Mouse (Mus musculus): ENCODE measurements around the gene Ccdc9b. TPM values are rescaled to one million over a fixed set of nuclear protein-coding genes. Genes with fewer than 3 reads are reported as not detected.

Gene Ccdc9b
- polyA plus RNA-seq, 1 experiment from 2014 or later = 0.95 TPM

GRCm38 (mm10) chr2:118789501-118789900 lies 27.0 kb upstream of the Ccdc9b start:
- H3K36me3 ChIP-seq (ENCODE audit: insufficient read depth, low read length) = no peaks in the 10 kb centered on the region
- no peak overlapping the region for H3K27ac ChIP-seq
- no peaks in the 10 kb centered on the region for H3K4me1 ChIP-seq (replicated peaks; ENCODE audit: insufficient read depth, low read length)
- DNase-seq (ENCODE audit: low spot score) (no peak), ATAC-seq (replicated peaks; ENCODE audit: low FRiP score, low read depth) (no peak)
- WGBS = 90% methylated on average over 11 of the region's 11 CpGs
- H3K4me2 ChIP-seq (ENCODE audit: low read length) = no peak overlapping the region
- no peak overlapping the region for H3K4me3 ChIP-seq (replicated peaks; ENCODE audit: low read depth, low read length)
- no peaks in the 10 kb centered on the region for H3K9me3 ChIP-seq (replicated peaks; ENCODE audit: low read length)
- H3K27me3 ChIP-seq (ENCODE audit: insufficient read depth, low read length) = no peaks in the 10 kb centered on the region
- no peak for TF ChIP-seq CTCF (IDR thresholded peaks at IDR 0.05; ENCODE audit: low read depth)
- H3K9ac ChIP-seq (ENCODE audit: low read depth, low read length) = no peak overlapping the region

GRCm38 (mm10) chr2:118786525-118786924 lies 24.1 kb upstream of the Ccdc9b start:
- H3K4me3 ChIP-seq (replicated peaks; ENCODE audit: low read depth, low read length) = no peak overlapping the region
- DNase-seq (ENCODE audit: low spot score) = no peak
- H3K9me3 ChIP-seq (replicated peaks; ENCODE audit: low read length) = no peaks in the 10 kb centered on the region
- H3K36me3 ChIP-seq (ENCODE audit: insufficient read depth, low read length) = no peaks in the 10 kb centered on the region
- no peak for TF ChIP-seq CTCF (IDR thresholded peaks at IDR 0.05; ENCODE audit: low read depth)
- ATAC-seq (replicated peaks; ENCODE audit: low FRiP score, low read depth) = no peak
- H3K27me3 ChIP-seq (ENCODE audit: insufficient read depth, low read length) = no peaks in the 10 kb centered on the region
- H3K27ac ChIP-seq = no peak overlapping the region
- 82% methylated on average over 5 of the region's 5 CpGs for WGBS
- no peak overlapping the region for H3K4me2 ChIP-seq (ENCODE audit: low read length)
- no peak overlapping the region for H3K9ac ChIP-seq (ENCODE audit: low read depth, low read length)
- H3K4me1 ChIP-seq (replicated peaks; ENCODE audit: insufficient read depth, low read length) = no peaks in the 10 kb centered on the region

- no peak overlapping the region for H3K4me3 ChIP-seq (replicated peaks; ENCODE audit: low read depth, low read length)
- no peak for TF ChIP-seq CTCF (IDR thresholded peaks at IDR 0.05; ENCODE audit: low read depth)
- no peak overlapping the region for H3K9ac ChIP-seq (ENCODE audit: low read depth, low read length)
- no peaks in the 10 kb centered on the region for H3K9me3 ChIP-seq (replicated peaks; ENCODE audit: low read length)
- no peak overlapping the region for H3K27ac ChIP-seq
- 0 out of 2 replicates have a peak, but pooled peaks cover 3% of the 10 kb centered on the region for H3K4me1 ChIP-seq (replicated peaks; ENCODE audit: insufficient read depth, low read length)
- no peak for ATAC-seq (replicated peaks; ENCODE audit: low FRiP score, low read depth)
- no peaks in the 10 kb centered on the region for H3K36me3 ChIP-seq (ENCODE audit: insufficient read depth, low read length)
- no peaks in the 10 kb centered on the region for H3K27me3 ChIP-seq (ENCODE audit: insufficient read depth, low read length)
- 90% methylated on average over 7 of the region's 7 CpGs for WGBS
- no peak for DNase-seq (ENCODE audit: low spot score)
- H3K4me2 ChIP-seq (ENCODE audit: low read length) = no peak overlapping the region
Measured at GRCm38 (mm10) chr2:118783663-118784062, 21.2 kb upstream of the Ccdc9b start.

- no peak for DNase-seq (ENCODE audit: low spot score)
- H3K9me3 ChIP-seq (replicated peaks; ENCODE audit: low read length) = no peaks in the 10 kb centered on the region
- H3K27ac ChIP-seq = no peak overlapping the region
- no peak for ATAC-seq (replicated peaks; ENCODE audit: low FRiP score, low read depth)
- no peaks in the 10 kb centered on the region for H3K36me3 ChIP-seq (ENCODE audit: insufficient read depth, low read length)
- no peak overlapping the region for H3K4me2 ChIP-seq (ENCODE audit: low read length)
- no peak overlapping the region for H3K4me3 ChIP-seq (replicated peaks; ENCODE audit: low read depth, low read length)
- 56% methylated on average over 5 of the region's 5 CpGs for WGBS
- no peaks in the 10 kb centered on the region for H3K27me3 ChIP-seq (ENCODE audit: insufficient read depth, low read length)
- no peak overlapping the region for H3K9ac ChIP-seq (ENCODE audit: low read depth, low read length)
- 0 out of 2 replicates have a peak, but pooled peaks cover 3% of the 10 kb centered on the region for H3K4me1 ChIP-seq (replicated peaks; ENCODE audit: insufficient read depth, low read length)
- TF ChIP-seq CTCF (IDR thresholded peaks at IDR 0.05; ENCODE audit: low read depth) = no peak
Measured at GRCm38 (mm10) chr2:118783093-118783492, 20.6 kb upstream of the Ccdc9b start.

GRCm38 (mm10) chr2:118782303-118782702 lies 19.8 kb upstream of the Ccdc9b start:
- Histone ChIP-seq H3K4me3 (replicated peaks; ENCODE audit: low read depth, low read length) (no peak overlapping the region), H3K4me2 (ENCODE audit: low read length) (no peak overlapping the region), H3K9me3 (replicated peaks; ENCODE audit: low read length) (no peaks in the 10 kb centered on the region), H3K27ac (no peak overlapping the region), H3K4me1 (replicated peaks; ENCODE audit: insufficient read depth, low read length) (0 out of 2 replicates have a peak, but pooled peaks cover 3% of the 10 kb centered on the region), H3K36me3 (ENCODE audit: insufficient read depth, low read length) (no peaks in the 10 kb centered on the region), H3K27me3 (ENCODE audit: insufficient read depth, low read length) (no peaks in the 10 kb centered on the region), H3K9ac (ENCODE audit: low read depth, low read length) (no peak overlapping the region)
- WGBS = 62% methylated on average over 4 of the region's 4 CpGs
- DNase-seq (ENCODE audit: low spot score) (no peak), ATAC-seq (replicated peaks; ENCODE audit: low FRiP score, low read depth) (no peak)
- no peak for TF ChIP-seq CTCF (IDR thresholded peaks at IDR 0.05; ENCODE audit: low read depth)

- ATAC-seq (replicated peaks; ENCODE audit: low FRiP score, low read depth) (no peak), DNase-seq (ENCODE audit: low spot score) (no peak)
- no peak overlapping the region for H3K9ac ChIP-seq (ENCODE audit: low read depth, low read length)
- 62% methylated on average over 1 of the region's 1 CpGs for WGBS
- no peak overlapping the region for H3K4me2 ChIP-seq (ENCODE audit: low read length)
- no peaks in the 10 kb centered on the region for H3K9me3 ChIP-seq (replicated peaks; ENCODE audit: low read length)
- H3K27me3 ChIP-seq (ENCODE audit: insufficient read depth, low read length) = no peaks in the 10 kb centered on the region
- TF ChIP-seq CTCF (IDR thresholded peaks at IDR 0.05; ENCODE audit: low read depth) = no peak
- H3K27ac ChIP-seq = no peak overlapping the region
- H3K4me3 ChIP-seq (replicated peaks; ENCODE audit: low read depth, low read length) = no peak overlapping the region
- 0 out of 2 replicates have a peak, but pooled peaks cover 3% of the 10 kb centered on the region for H3K4me1 ChIP-seq (replicated peaks; ENCODE audit: insufficient read depth, low read length)
- no peaks in the 10 kb centered on the region for H3K36me3 ChIP-seq (ENCODE audit: insufficient read depth, low read length)
Measured at GRCm38 (mm10) chr2:118781115-118781514, 18.7 kb upstream of the Ccdc9b start.

Measured in kidney, postnatal 0 days (tissue).